Mouse (Mus musculus) heart, adult 2 months (tissue): ENCODE measurements at regions not wholly inside any gene's neighbourhood (a gene's known extent, or its start where the extent isn't known, plus 50 kb on each side); places are given as distances from the start of the nearest gene placed in this dataset.

Source experiments
- CTCF ChIP-seq: fragments of 200-600 bp; IDR thresholded peaks from 2 replicates; pipeline ENCODE4 v1.8.1; 2022; ENCODE audit warnings: antibody characterized with exemption, mild to moderate bottlenecking, moderate library complexity
- EP300 ChIP-seq: fragments of 200-500 bp; IDR thresholded peaks from 2 replicates; pipeline ENCODE4 v1.6.1; 2011; ENCODE audit warnings: low read depth, low read length, control low read depth; ENCODE audit not compliant: insufficient read depth
- POLR2A ChIP-seq: fragments of 200-500 bp; IDR thresholded peaks from 2 replicates; pipeline ENCODE4 v1.6.1; 2011; ENCODE audit warnings: mild to moderate bottlenecking, low read depth, low read length, control low read depth; ENCODE audit not compliant: insufficient read depth

DNA sequence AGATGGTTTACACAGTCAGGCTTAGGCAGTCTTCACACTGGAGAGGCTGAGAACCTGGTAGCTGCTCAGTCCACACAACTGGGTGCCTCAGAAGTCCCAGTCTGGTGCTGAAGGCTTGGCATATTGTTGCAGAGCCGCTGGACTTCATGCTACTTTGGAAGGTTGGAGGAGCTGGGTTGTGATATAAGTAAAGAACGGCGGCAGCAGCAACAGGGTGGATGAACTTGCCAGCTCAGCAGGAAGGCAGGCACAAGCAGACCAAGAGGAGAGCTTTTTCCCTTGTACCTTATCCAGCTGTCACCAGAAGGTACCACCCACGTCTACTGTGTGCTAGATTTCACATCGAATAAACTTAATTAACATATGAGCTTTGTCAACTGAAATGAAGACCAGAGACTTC lies 167.4 kb downstream of the Adamts15 start:
- no peak for TF ChIP-seq POLR2A
- TF ChIP-seq CTCF = no peak
- TF ChIP-seq EP300 = no peak
